Mouse (Mus musculus): ENCODE measurements around the gene Zfp605.

DNA sequence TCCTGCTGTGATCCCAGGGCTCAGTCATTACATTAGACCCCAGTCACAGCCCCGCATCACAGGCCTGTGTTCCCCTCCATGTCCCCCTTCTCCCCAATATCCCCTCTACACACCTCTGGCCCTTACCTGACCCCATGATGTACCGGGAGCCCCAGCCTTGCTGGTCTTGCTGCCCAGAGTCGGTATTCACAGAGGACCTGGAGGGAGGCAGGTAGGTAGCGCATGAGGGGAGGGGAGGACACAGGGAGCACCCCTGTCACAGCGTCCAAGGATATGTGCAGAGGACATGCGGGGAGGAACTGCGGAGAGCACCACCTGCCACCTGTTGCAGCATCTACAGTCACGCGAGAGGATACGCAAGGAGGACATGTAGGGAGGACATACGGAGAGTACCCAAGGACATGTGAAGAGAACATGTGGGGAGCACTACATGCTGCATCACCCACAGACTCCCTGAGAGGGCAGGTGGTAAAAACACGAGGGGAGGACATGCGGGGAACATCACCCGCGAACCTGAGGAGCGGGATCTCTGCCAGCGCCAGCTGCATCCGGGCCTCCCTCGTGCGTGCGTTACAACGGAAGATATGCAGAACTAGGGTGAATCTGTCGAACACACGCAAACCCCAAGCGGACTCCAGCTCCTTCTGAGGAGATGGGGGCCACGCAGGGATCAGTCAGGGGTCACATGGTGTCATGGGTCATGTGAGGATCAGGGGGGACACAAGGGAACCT is 3.6 kb upstream of the Zfp605 start:
- 0 out of 4 replicates have a peak, but pooled peaks of 1 of the 2 experiments have one; percentile 15 for TF ChIP-seq POLR2A (IDR thresholded peaks at IDR 0.05; ENCODE audit: control insufficient read depth in 1 of 2, insufficient read depth in 1 of 2, low read depth in 1 of 2, low read length in 2 of 2, poor library complexity in 1 of 2)
- no peak for TF ChIP-seq MAFK (IDR thresholded peaks at IDR 0.05; ENCODE audit: borderline replicate concordance, low read depth, low read length)
- TF ChIP-seq MEF2A (IDR thresholded peaks at IDR 0.05; ENCODE audit: extremely low read depth, insufficient replicate concordance, low read depth, low read length, poor library complexity, severe bottlenecking): no peak
- TF ChIP-seq ZNF384 (IDR thresholded peaks at IDR 0.05; ENCODE audit: low read depth, low read length): no peak
- no peak for TF ChIP-seq POLR2AphosphoS2 (IDR thresholded peaks at IDR 0.05; ENCODE audit: low read length)
- TF ChIP-seq CHD2 (IDR thresholded peaks at IDR 0.05; ENCODE audit: low read length): no peak
- TF ChIP-seq RCOR1 (IDR thresholded peaks at IDR 0.05; ENCODE audit: low read depth, low read length): no peak
- TF ChIP-seq EP300 (IDR thresholded peaks at IDR 0.05; ENCODE audit: low read depth in 1 of 2, low read length in 2 of 2): no peak
- TF ChIP-seq ZMIZ1 (IDR thresholded peaks at IDR 0.05; ENCODE audit: low read depth, low read length): no peak
- TF ChIP-seq MAX (IDR thresholded peaks at IDR 0.05; ENCODE audit: low read length): no peak

All from MEL (cell line).